Mouse (Mus musculus): ENCODE measurements around the gene Kat6b. TPM values are rescaled to one million over a fixed set of nuclear protein-coding genes. Genes with fewer than 3 reads are reported as not detected.

The Kat6b gene
- polyA plus RNA-seq, 1 experiment, result 22.5 TPM

DNA sequence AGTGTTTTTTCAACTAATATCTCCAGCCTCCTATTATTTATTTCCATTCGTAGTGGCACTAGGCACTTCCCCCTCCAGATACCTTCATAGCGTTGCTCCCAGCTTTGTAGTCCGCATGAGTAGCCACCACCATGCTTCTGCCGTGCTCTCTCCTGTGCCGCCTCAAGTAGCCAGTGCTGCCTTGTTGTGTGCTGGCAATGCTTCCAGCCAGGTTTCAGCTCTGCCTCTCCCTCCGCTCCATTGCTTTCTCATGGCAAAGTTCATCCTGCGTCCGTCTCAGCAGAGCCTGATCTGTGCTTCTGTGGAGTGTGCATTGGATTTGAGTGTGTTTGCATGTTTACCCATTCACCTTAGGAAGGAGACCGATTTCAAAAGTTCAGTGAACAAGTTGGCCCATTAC, 144.7 kb downstream of the Kat6b start:
- no peak for DNase-seq
- Histone ChIP-seq H3K27ac (ENCODE audit: insufficient read depth, low read length) (no peak overlapping the region), H3K27me3 (ENCODE audit: control insufficient read depth, insufficient read depth, low read length) (no peaks in the 10 kb centered on the region), H3K4me1 (ENCODE audit: control insufficient read depth, insufficient read depth, low read length) (peaks cover 4% of the 10 kb centered on the region), H3K4me3 (replicated peaks; ENCODE audit: insufficient read depth, low read depth, low read length) (no peak overlapping the region)
- TF ChIP-seq CTCF (IDR thresholded peaks at IDR 0.05; ENCODE audit: borderline replicate concordance, insufficient read depth, low read depth, low read length), result no peak
- TF ChIP-seq POLR2A (IDR thresholded peaks at IDR 0.05; ENCODE audit: borderline replicate concordance, insufficient read depth, low read length), result no peak
- WGBS, result 69% methylated on average over 9 of the region's 9 CpGs

DNA sequence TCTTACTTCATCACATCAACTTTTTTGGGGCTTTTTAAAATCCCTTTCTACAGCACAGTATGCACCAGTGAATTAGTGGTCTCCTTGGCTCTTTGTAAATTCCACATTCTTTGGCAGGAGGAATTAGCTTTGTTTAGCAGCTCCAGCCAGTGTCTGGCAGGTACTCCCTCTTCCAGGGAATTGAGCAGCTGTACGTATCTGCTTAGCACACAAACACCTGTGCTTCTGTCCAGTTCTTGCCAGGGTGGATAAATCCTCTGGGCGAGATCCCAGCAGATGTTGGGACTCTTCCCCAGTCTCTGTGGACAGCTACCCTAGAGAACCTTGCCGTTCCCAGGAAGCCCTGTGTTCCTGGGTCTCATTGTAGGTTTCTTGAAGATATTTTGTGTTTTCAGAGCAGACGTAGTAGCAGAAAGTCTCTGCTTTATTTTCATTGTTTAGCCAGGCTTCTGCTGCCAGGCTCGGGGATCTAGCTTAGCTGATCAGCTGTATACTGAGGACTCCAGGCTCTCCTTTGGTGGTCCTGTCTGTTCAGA, 150.5 kb downstream of the Kat6b start:
- 54% methylated on average over 5 of the region's 5 CpGs for WGBS
- Histone ChIP-seq H3K27me3 (ENCODE audit: control insufficient read depth, insufficient read depth, low read length) (no peaks in the 10 kb centered on the region), H3K4me3 (replicated peaks; ENCODE audit: insufficient read depth, low read depth, low read length) (no peak overlapping the region), H3K27ac (ENCODE audit: insufficient read depth, low read length) (no peak overlapping the region), H3K4me1 (ENCODE audit: control insufficient read depth, insufficient read depth, low read length) (no peaks in the 10 kb centered on the region)
- TF ChIP-seq POLR2A (IDR thresholded peaks at IDR 0.05; ENCODE audit: borderline replicate concordance, insufficient read depth, low read length) (no peak), CTCF (IDR thresholded peaks at IDR 0.05; ENCODE audit: borderline replicate concordance, insufficient read depth, low read depth, low read length) (no peak)
- no peak for DNase-seq

DNA sequence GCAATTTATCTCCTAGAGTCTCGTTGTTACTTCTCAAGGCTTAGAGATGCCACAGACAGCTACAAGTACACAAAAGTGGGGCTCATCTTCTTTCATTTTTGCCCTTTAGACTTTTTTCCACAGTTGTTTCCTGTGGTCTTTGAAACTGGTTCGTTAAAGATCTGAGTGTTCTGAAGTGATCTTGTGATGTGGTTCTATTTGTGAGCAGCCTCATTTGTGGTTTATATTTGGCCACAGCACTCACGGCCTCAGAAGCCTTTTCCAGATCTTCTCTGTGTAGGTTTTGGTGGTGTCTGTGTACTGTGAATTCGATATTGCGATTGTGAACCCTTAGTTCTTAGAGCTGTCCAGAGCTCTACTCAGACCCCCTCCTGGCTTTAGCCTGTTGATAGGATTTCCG, 155.3 kb downstream of the Kat6b start:
- no peak for TF ChIP-seq CTCF (IDR thresholded peaks at IDR 0.05; ENCODE audit: borderline replicate concordance, insufficient read depth, low read depth, low read length)
- no peak for TF ChIP-seq POLR2A (IDR thresholded peaks at IDR 0.05; ENCODE audit: borderline replicate concordance, insufficient read depth, low read length)
- no peak overlapping the region for H3K4me3 ChIP-seq (replicated peaks; ENCODE audit: insufficient read depth, low read depth, low read length)
- H3K4me1 ChIP-seq (ENCODE audit: control insufficient read depth, insufficient read depth, low read length), result no peaks in the 10 kb centered on the region
- WGBS, result 90% methylated on average over 6 of the region's 6 CpGs
- no peak for DNase-seq
- no peaks in the 10 kb centered on the region for H3K27me3 ChIP-seq (ENCODE audit: control insufficient read depth, insufficient read depth, low read length)
- H3K27ac ChIP-seq (ENCODE audit: insufficient read depth, low read length), result no peak overlapping the region

DNA sequence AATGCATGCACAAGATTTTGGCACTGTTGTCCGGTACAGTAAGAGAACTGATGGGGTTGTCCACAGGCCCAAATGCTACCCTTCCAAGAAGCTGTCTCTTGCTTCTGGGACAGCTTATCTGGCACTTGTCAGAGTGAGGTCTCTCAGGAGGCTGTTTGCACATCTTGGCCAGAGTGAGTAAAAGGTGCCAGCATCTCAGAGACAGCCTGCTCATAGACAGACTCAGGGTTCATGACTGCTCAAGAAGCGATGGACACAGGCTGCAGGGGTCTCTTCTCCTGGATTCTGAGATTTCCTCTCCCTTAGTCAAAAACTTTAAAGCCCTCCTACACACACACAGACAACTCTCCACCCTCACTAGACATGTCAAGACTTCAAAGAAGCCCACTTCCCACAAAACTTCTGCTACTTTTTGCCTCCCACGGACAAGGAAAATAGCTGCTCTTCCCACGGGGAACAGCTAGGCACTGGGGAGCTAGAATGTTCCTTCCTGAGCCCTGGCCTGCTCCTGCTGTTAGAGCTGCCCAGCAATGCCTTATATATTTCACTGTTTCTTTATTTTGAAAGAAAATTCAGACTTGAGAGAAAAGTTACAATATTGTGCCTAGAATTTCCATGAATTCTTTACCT, 159.7 kb downstream of the Kat6b start:
- H3K27me3 ChIP-seq (ENCODE audit: control insufficient read depth, insufficient read depth, low read length), result no peaks in the 10 kb centered on the region
- no peak for DNase-seq
- 49% methylated on average over 4 of the region's 4 CpGs for WGBS
- no peak for TF ChIP-seq CTCF (IDR thresholded peaks at IDR 0.05; ENCODE audit: borderline replicate concordance, insufficient read depth, low read depth, low read length)
- no peak for TF ChIP-seq POLR2A (IDR thresholded peaks at IDR 0.05; ENCODE audit: borderline replicate concordance, insufficient read depth, low read length)
- H3K27ac ChIP-seq (ENCODE audit: insufficient read depth, low read length), result no peak overlapping the region
- H3K4me1 ChIP-seq (ENCODE audit: control insufficient read depth, insufficient read depth, low read length), result no peaks in the 10 kb centered on the region
- no peak overlapping the region for H3K4me3 ChIP-seq (replicated peaks; ENCODE audit: insufficient read depth, low read depth, low read length)

DNA sequence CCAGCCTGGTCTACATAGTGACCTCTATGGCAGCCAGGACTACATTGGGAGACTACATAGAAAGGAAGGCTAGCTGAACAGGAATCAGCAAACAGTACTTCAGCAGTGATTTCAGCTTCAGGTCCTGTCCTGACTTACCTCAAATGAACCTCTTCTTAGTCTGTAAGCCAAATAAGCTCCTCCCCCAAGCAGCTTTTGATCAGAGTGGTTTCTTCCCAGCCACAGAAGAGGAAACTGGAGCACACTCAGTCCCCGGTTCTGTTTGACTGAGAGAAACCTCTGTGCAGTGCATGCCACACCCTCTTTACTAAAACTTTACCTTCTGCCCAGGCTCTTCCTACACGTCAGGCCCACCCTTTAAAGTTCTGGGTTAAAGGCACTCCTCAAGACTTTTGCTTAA, 172.6 kb downstream of the Kat6b start:
- no peak for DNase-seq
- no peak overlapping the region for H3K27ac ChIP-seq (ENCODE audit: insufficient read depth, low read length)
- whole genome bisulfite sequencing, result 86% methylated on average over 2 of the region's 2 CpGs
- no peaks in the 10 kb centered on the region for H3K27me3 ChIP-seq (ENCODE audit: control insufficient read depth, insufficient read depth, low read length)
- peaks cover 9% of the 10 kb centered on the region for H3K4me1 ChIP-seq (ENCODE audit: control insufficient read depth, insufficient read depth, low read length)
- H3K4me3 ChIP-seq (replicated peaks; ENCODE audit: insufficient read depth, low read depth, low read length), result no peak overlapping the region
- TF ChIP-seq POLR2A (IDR thresholded peaks at IDR 0.05; ENCODE audit: borderline replicate concordance, insufficient read depth, low read length) (no peak), CTCF (IDR thresholded peaks at IDR 0.05; ENCODE audit: borderline replicate concordance, insufficient read depth, low read depth, low read length) (no peak)

DNA sequence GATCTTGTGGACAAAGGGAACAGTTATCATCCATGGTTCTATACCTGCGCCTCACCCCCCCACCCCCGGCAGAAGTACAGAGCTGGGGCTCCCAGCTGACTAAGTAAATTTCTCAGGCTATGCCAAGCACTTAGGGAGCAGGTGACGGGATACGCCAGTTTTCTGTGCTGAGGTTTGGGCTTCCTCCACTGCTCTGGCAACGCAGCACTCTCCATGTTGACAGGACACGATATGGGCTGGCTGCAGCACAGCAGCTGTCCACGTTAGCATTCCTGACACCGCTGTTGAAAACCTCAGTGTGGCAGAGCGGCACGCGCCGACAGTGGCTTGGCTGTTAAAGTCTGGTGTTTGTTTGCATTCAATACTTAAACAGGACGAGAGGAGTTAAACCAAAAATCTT, 177.9 kb downstream of the Kat6b start:
- TF ChIP-seq CTCF (IDR thresholded peaks at IDR 0.05; ENCODE audit: borderline replicate concordance, insufficient read depth, low read depth, low read length) (no peak), POLR2A (IDR thresholded peaks at IDR 0.05; ENCODE audit: borderline replicate concordance, insufficient read depth, low read length) (no peak)
- 41% methylated on average over 13 of the region's 13 CpGs for WGBS
- Histone ChIP-seq H3K4me1 (ENCODE audit: control insufficient read depth, insufficient read depth, low read length) (peaks cover 13% of the 10 kb centered on the region), H3K27me3 (ENCODE audit: control insufficient read depth, insufficient read depth, low read length) (no peaks in the 10 kb centered on the region), H3K4me3 (replicated peaks; ENCODE audit: insufficient read depth, low read depth, low read length) (peak overlapping the region; percentile 16), H3K27ac (ENCODE audit: insufficient read depth, low read length) (no peak overlapping the region)
- no peak for DNase-seq

DNA sequence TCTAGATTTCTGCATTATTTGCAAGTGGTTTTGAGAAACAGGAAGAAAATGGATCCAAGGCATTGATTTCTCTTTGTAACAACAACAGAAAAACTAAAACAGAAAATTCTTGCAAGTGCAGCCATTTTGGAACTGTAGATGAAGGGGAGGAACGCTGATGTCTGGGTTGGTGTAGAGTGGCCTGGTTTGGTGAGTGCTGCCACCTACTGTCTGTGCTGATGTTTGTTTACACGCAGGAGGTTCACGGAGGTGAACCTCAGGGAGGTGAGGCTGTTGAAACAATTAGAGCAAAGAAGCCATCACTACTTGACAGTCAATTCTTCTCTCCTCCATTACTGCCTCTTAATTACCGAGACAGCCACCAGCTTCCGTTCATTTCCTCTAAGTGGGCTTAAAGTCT, 178.4 kb downstream of the Kat6b start:
- H3K27ac ChIP-seq (ENCODE audit: insufficient read depth, low read length), result no peak overlapping the region
- 28% methylated on average over 5 of the region's 5 CpGs for WGBS
- peak; percentile 88 for TF ChIP-seq CTCF (IDR thresholded peaks at IDR 0.05; ENCODE audit: borderline replicate concordance, insufficient read depth, low read depth, low read length)
- no peak for TF ChIP-seq POLR2A (IDR thresholded peaks at IDR 0.05; ENCODE audit: borderline replicate concordance, insufficient read depth, low read length)
- DNase-seq, result peak; percentile 68
- peaks cover 13% of the 10 kb centered on the region for H3K4me1 ChIP-seq (ENCODE audit: control insufficient read depth, insufficient read depth, low read length)
- peak overlapping the region; percentile 16 for H3K4me3 ChIP-seq (replicated peaks; ENCODE audit: insufficient read depth, low read depth, low read length)
- no peaks in the 10 kb centered on the region for H3K27me3 ChIP-seq (ENCODE audit: control insufficient read depth, insufficient read depth, low read length)

DNA sequence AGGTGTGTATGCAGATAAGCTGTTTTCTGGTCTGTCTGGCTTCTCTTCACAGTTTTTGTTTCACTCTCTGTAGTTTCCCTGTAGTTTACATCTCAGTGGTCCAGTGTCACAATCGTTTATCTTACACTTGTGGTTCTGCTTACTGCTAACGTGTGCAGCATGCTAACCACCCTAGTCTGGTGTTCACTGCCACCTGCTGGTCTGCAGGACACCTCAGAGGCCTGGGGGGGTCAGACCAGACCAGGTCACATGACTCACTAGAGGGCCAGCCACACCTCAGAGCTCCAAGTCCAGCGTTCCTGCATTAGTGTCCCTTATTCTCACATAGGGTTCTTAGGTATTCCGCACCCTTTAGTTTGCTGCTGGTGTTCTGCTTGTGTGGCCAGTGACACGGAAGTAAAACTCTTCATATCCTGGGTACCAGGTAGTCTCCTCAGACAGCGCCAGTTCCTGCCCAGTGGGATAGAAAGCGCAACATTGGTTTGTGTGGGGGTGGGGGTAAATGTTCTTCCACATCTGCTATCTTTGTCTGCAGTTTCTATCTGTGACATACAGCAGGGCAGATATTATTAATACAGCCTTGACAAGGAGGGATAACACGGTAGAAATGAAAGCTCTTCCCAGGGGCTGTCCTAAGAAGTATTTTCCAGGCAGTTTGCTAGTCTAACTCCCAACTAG, 181.4 kb downstream of the Kat6b start:
- H3K27ac ChIP-seq (ENCODE audit: insufficient read depth, low read length), result no peak overlapping the region
- H3K27me3 ChIP-seq (ENCODE audit: control insufficient read depth, insufficient read depth, low read length), result no peaks in the 10 kb centered on the region
- H3K4me3 ChIP-seq (replicated peaks; ENCODE audit: insufficient read depth, low read depth, low read length), result no peak overlapping the region
- peak; percentile 43; the same call in 1 of the 2 replicates for TF ChIP-seq CTCF (IDR thresholded peaks at IDR 0.05; ENCODE audit: borderline replicate concordance, insufficient read depth, low read depth, low read length)
- TF ChIP-seq POLR2A (IDR thresholded peaks at IDR 0.05; ENCODE audit: borderline replicate concordance, insufficient read depth, low read length), result no peak
- DNase-seq, result no peak
- 73% methylated on average over 8 of the region's 8 CpGs for WGBS
- H3K4me1 ChIP-seq (ENCODE audit: control insufficient read depth, insufficient read depth, low read length), result peaks cover 13% of the 10 kb centered on the region
